25 mouse cellular contexts compared by ENCODE assay signal in genomic region chr11:67510831-67511230, GRCm38 (mm10). TPM values are rescaled to one million over a fixed set of nuclear protein-coding genes. Genes with fewer than 3 reads are reported as not detected.
DNase-seq lines count a peak whose midpoint lies in the region; ATAC-seq and TF ChIP-seq lines count a peak whose summit lies in the region.
"Had no signal": no experiment of that assay in that cellular context is flagged by ENCODE, and none has a peak within 500 bp of the region (broad histone marks: within the 10 kb centered on the region; RNA-seq: fewer than 3 reads in every experiment).

No protein-coding gene starts in this region.

- H3K27ac ChIP-seq in midbrain, embryonic 11.5 days (ENCODE audit: low read depth, low read length): no peak overlapping the region
- H3K27ac ChIP-seq in midbrain, embryonic 10.5 days (replicated peaks): no peak overlapping the region
- H3K27ac ChIP-seq in layer of hippocampus, adult 2 months: no peak overlapping the region
- H3K27ac ChIP-seq: embryonic facial prominence, embryonic 13.5 days; embryonic facial prominence, embryonic 15.5 days; forebrain, embryonic 10.5 days; forebrain, embryonic 12.5 days had no signal

- no peaks in the 10 kb centered on the region for H3K27me3 ChIP-seq in midbrain, embryonic 11.5 days (ENCODE audit: control insufficient read depth, insufficient read depth, low read length)
- no peaks in the 10 kb centered on the region for H3K27me3 ChIP-seq in midbrain, embryonic 10.5 days (ENCODE audit: low read depth, poor library complexity, severe bottlenecking)
- H3K27me3 ChIP-seq: embryonic facial prominence, embryonic 13.5 days; embryonic facial prominence, embryonic 15.5 days; forebrain, embryonic 12.5 days; Patski had no signal

- H3K4me3 ChIP-seq in midbrain, embryonic 11.5 days (ENCODE audit: low read depth, low read length): no peak overlapping the region
- no peak overlapping the region for H3K4me3 ChIP-seq in midbrain, embryonic 10.5 days
- H3K4me3 ChIP-seq in layer of hippocampus, adult 2 months: no peak overlapping the region
- H3K4me3 ChIP-seq: embryonic facial prominence, embryonic 13.5 days; embryonic facial prominence, embryonic 15.5 days; erythroblast, embryonic 14.5 days; forebrain, embryonic 10.5 days; forebrain, embryonic 12.5 days had no signal

- H3K36me3 ChIP-seq in midbrain, embryonic 11.5 days (ENCODE audit: control insufficient read depth, insufficient read depth, low read length): no peaks in the 10 kb centered on the region
- no peaks in the 10 kb centered on the region for H3K36me3 ChIP-seq in midbrain, embryonic 10.5 days
- H3K36me3 ChIP-seq: embryonic facial prominence, embryonic 13.5 days; embryonic facial prominence, embryonic 15.5 days; forebrain, embryonic 10.5 days; forebrain, embryonic 12.5 days; G1E had no signal

- no peak for TF ChIP-seq CTCF in layer of hippocampus, adult 2 months (conservative IDR thresholded peaks at IDR 0.05)

- H3K4me1 ChIP-seq in midbrain, embryonic 11.5 days (ENCODE audit: control insufficient read depth, insufficient read depth, low read length): no peaks in the 10 kb centered on the region
- H3K4me1 ChIP-seq in midbrain, embryonic 10.5 days: peaks cover 6% of the 10 kb centered on the region
- H3K4me1 ChIP-seq: forebrain, embryonic 12.5 days had no signal

- no peak overlapping the region for H3K9ac ChIP-seq in midbrain, embryonic 11.5 days (ENCODE audit: low read length)
- H3K9ac ChIP-seq: embryonic facial prominence, embryonic 13.5 days; embryonic facial prominence, embryonic 15.5 days; forebrain, embryonic 12.5 days had no signal

- ATAC-seq in midbrain, embryonic 11.5 days (ENCODE audit: low FRiP score): no peak
- ATAC-seq: activated CD4-positive, CD25-positive, alpha-beta regulatory T cell, adult 4 months; forebrain, embryonic 14.5 days; forebrain, embryonic 16.5 days; Patski had no signal

- WGBS in midbrain, embryonic 11.5 days: 80% methylated on average over 4 of the region's 4 CpGs
- 89% methylated on average over 4 of the region's 4 CpGs for WGBS in midbrain, embryonic 10.5 days

- no peaks in the 10 kb centered on the region for H3K9me3 ChIP-seq in midbrain, embryonic 11.5 days (ENCODE audit: control insufficient read depth, low read length)
- H3K9me3 ChIP-seq in midbrain, embryonic 10.5 days (replicated peaks): no peaks in the 10 kb centered on the region
- H3K9me3 ChIP-seq: embryonic facial prominence, embryonic 13.5 days; embryonic facial prominence, embryonic 15.5 days; forebrain, embryonic 10.5 days; forebrain, embryonic 12.5 days had no signal

- no peak overlapping the region for H3K4me2 ChIP-seq in midbrain, embryonic 11.5 days
- H3K4me2 ChIP-seq: embryonic facial prominence, embryonic 13.5 days; embryonic facial prominence, embryonic 15.5 days; forebrain, embryonic 12.5 days had no signal

- peak; percentile 41 for DNase-seq in midbrain, embryonic 11.5 days (ENCODE audit: low spot score, missing footprints)
- DNase-seq in midbrain, embryonic 10.5 days (ENCODE audit: low spot score): no peak
- DNase-seq in R1 (ENCODE audit: low read depth, low spot score): peak; percentile 82
- DNase-seq in layer of hippocampus, adult 2 months (ENCODE audit: low spot score in 2 of 2): no peak
- no peak for DNase-seq in yolk sac, embryonic 10.5 days (ENCODE audit: low spot score)
- DNase-seq: adrenal gland, adult 8-10 months; adrenal gland, postnatal 14 days; cerebellum, adult 11 months; cerebellum, adult 18-20 months; cerebellum, adult 8-10 months; cerebellum, adult 9-11 months; cerebellum, postnatal 14 days; cerebellum, postnatal 36 days; embryo, embryonic 11 days had no signal

RNA-seq across cellular contexts. Expression of gene Gas7, which starts 55.6 kb away (rescaled TPM):
- polyA plus RNA-seq in midbrain, embryonic 11.5 days (2014; fragmentation: Nextera tagmentation; extraction: Ambion mirVana): 2.3 and 2.8 TPM in 2 replicates
- 2.9 and 3.4 TPM in 2 replicates for polyA plus RNA-seq in midbrain, embryonic 10.5 days (2016; fragmentation: Nextera tagmentation; extraction: Ambion mirVana)
- total RNA-seq in layer of hippocampus, adult 2 months (2021): 100 to 1,000 TPM; 453 to 462 TPM
- polyA plus RNA-seq: C2C12, G1E had no signal

Comparison
In these comparisons a context has a peak if more than half of its experiments do, and no peak if none do; other contexts are left out.
1. DNase-seq: peak in midbrain, embryonic 11.5 days (single experiment) and R1 (single experiment); none in midbrain, embryonic 10.5 days (single experiment), layer of hippocampus, adult 2 months (0 of 2) and yolk sac, embryonic 10.5 days (single experiment).